Mouse (Mus musculus) G1E (cell line): Measurements from ENCODE around the gene Zic5. TPM values are rescaled to one million over a fixed set of nuclear protein-coding genes. Genes with fewer than 3 reads are reported as not detected.

ENCODE experiments used
- ATAC-seq: 2 replicates; pipeline ENCODE4 v1.8.0; 2016; ENCODE audit warnings: mild to moderate bottlenecking; ENCODE audit not compliant: insufficient number of reproducible peaks, poor library complexity, low FRiP score, severe bottlenecking; ENCODE audit errors: extremely low read depth
- DNase-seq: peaks from one replicate; pipeline ENCODE4 v3.0.0; 2012; ENCODE audit warnings: low spot score
- H3K27me3 ChIP-seq: 2 replicates; pipeline ENCODE4 v1.6.1; 2012; ENCODE audit warnings: mild to moderate bottlenecking, low read length, inconsistent platforms; ENCODE audit not compliant: insufficient read depth
- H3K36me3 ChIP-seq: replicated peaks from 2 replicates; pipeline ENCODE3; 2012; ENCODE audit warnings: mild to moderate bottlenecking, inconsistent platforms
- H3K4me1 ChIP-seq: 2 replicates; pipeline ENCODE4 v1.6.1; 2012; ENCODE audit warnings: low read depth, low read length, inconsistent platforms, mixed read lengths; ENCODE audit not compliant: insufficient read depth
- H3K4me3 ChIP-seq: 2 replicates; pipeline ENCODE4 v1.5.1; 2012; ENCODE audit warnings: low read depth, mild to moderate bottlenecking, inconsistent platforms, low read length, moderate library complexity, mixed read lengths
- H3K9me3 ChIP-seq: replicated peaks from 2 replicates; pipeline ENCODE4 v1.6.1; 2012; ENCODE audit warnings: inconsistent platforms
- CTCF ChIP-seq: IDR thresholded peaks from 2 replicates; pipeline ENCODE4 v1.5.1; 2012; ENCODE audit warnings: low read depth, low read length, inconsistent platforms, mixed read lengths
- GATA1 ChIP-seq: IDR thresholded peaks from 2 replicates; pipeline ENCODE4 v1.6.1; 2012; ENCODE audit warnings: borderline replicate concordance, low read length, inconsistent platforms, mixed read lengths
- GATA2 ChIP-seq: IDR thresholded peaks from 2 replicates; pipeline ENCODE4 v1.6.1; 2012; ENCODE audit warnings: low read depth, low read length, inconsistent platforms, borderline replicate concordance
- POLR2AphosphoS5 ChIP-seq: IDR thresholded peaks from 2 replicates; pipeline ENCODE4 v1.6.1; 2012; ENCODE audit warnings: low read depth, low read length, inconsistent platforms; ENCODE audit not compliant: insufficient replicate concordance
- TAL1 ChIP-seq: conservative IDR thresholded peaks from 2 replicates; pipeline ENCODE4 v1.6.1; 2012; ENCODE audit warnings: low read depth, low read length, inconsistent platforms, mixed read lengths
- polyA plus RNA-seq: library from polyadenylated mRNA; stranded (reverse); fragments of >175 nt; gene quantifications from 2 replicates; pipeline ENCODE4 v1.2.3, GENCODE M21; 2012
- total RNA-seq, 2 experiments: library from RNA; stranded (forward) in 1 of 2; stranded (reverse) in 1 of 2; fragments of 200-1000 nt in 1 of 2; fragments of >200 nt in 1 of 2; fragmentation: Nextera tagmentation in 1 of 2; gene quantifications; 2 replicates each; pipeline ENCODE4 v1.2.3; 2014 to 2017

Gene Zic5
- total and polyA plus RNA-seq, 3 experiments: 0.05 TPM; not detected in 2

- no peaks in the 10 kb centered on the region for H3K9me3 ChIP-seq
- DNase-seq (no peak), ATAC-seq (no peak)
- no peaks in the 10 kb centered on the region for H3K36me3 ChIP-seq
- H3K27me3 ChIP-seq: peaks cover 11% of the 10 kb centered on the region; the same call in 1 of the 2 replicates
- H3K4me1 ChIP-seq: no peaks in the 10 kb centered on the region
- H3K4me3 ChIP-seq: no peak overlapping the region
- TF ChIP-seq POLR2AphosphoS5: no peak
- no peak for TF ChIP-seq TAL1
- no peak for TF ChIP-seq GATA2
- TF ChIP-seq CTCF: no peak
- no peak for TF ChIP-seq GATA1
These were observed 11.3 kb downstream of the Zic5 start for GRCm38 (mm10) chr14:122453996-122454738.

GRCm38 (mm10) chr14:122453388-122453995, 12.0 kb downstream of the Zic5 start:
- ATAC-seq (no peak), DNase-seq (no peak)
- Histone ChIP-seq H3K4me3 (no peak overlapping the region), H3K9me3 (no peaks in the 10 kb centered on the region), H3K4me1 (no peaks in the 10 kb centered on the region), H3K27me3 (peaks cover 11% of the 10 kb centered on the region; the same call in 1 of the 2 replicates), H3K36me3 (no peaks in the 10 kb centered on the region)
- TF ChIP-seq POLR2AphosphoS5: no peak
- no peak for TF ChIP-seq CTCF
- TF ChIP-seq GATA1: no peak
- no peak for TF ChIP-seq GATA2
- TF ChIP-seq TAL1: no peak

DNA sequence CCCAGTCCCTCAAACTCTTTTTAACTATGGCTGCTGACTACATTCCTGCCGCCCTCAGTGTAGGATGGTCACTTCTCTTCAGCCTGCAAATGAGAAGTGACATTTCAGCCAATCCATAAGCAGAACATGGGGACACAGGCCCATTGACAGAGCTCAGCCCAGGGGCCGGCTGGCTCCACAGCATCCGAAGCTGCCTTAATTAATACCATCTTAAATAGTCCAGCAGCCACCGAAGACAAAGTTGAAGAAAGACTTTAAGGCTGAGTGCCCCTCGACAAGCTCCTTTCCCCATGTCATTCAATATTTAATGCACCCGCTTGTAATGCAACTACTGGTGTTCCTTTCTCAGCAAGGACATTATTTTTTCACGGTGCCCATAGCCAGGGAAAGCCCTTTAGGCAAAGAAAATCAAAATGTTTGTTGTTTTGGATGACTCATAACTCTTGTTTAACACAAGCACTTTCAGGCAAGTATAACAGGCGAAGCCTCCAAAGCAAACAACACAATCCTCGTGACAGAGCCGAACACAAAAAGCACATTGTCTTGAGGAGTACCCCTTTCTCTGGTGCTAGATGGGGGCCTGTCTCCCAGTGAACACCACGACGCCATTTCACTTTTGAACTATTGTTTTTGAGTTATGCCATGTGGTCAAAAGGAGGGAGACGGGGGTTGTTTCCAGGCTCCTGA, 12.6 kb downstream of the Zic5 start:
- no peak for TF ChIP-seq TAL1
- TF ChIP-seq POLR2AphosphoS5: no peak
- TF ChIP-seq CTCF: no peak
- no peak for TF ChIP-seq GATA1
- no peak for TF ChIP-seq GATA2
- Histone ChIP-seq H3K9me3 (no peaks in the 10 kb centered on the region), H3K36me3 (no peaks in the 10 kb centered on the region), H3K27me3 (peaks cover 11% of the 10 kb centered on the region; the same call in 1 of the 2 replicates), H3K4me3 (no peak overlapping the region), H3K4me1 (no peaks in the 10 kb centered on the region)
- DNase-seq: no peak
- no peak for ATAC-seq

DNA sequence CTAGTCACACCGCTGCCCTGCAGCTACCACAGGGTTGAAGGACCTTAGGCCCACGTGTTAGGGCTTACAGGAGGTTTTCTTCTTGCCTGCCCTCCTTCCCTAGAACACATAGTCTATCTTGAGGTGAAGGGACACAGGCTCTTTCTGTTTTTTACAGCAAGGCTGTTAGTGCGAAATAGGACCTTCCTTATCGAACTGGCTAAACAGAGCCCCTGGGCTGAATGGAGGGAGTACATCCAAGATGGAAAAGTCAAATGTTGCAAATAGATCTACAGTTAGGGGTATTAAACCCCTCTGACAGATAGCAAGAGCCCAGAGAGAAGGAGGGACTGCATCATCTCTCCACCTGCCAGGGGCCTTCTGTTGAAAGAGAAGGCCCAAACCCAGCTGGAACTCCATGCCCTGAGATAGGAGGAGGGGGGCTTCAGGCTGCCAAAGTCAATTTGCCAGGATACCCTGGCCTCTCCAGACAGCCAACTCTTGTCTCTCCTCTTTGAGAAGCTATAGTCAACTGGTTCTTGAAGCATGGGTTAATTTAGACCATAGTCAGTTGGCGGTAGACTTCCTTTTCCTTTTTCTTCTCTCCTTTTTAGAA, 13.8 kb downstream of the Zic5 start:
- no peak overlapping the region for H3K4me3 ChIP-seq
- no peaks in the 10 kb centered on the region for H3K9me3 ChIP-seq
- H3K4me1 ChIP-seq: no peaks in the 10 kb centered on the region
- peaks cover 11% of the 10 kb centered on the region; the same call in 1 of the 2 replicates for H3K27me3 ChIP-seq
- ATAC-seq: no peak
- no peak for DNase-seq
- H3K36me3 ChIP-seq: no peaks in the 10 kb centered on the region
- TF ChIP-seq GATA1 (no peak), TAL1 (no peak), POLR2AphosphoS5 (no peak), GATA2 (no peak), CTCF (no peak)

DNA sequence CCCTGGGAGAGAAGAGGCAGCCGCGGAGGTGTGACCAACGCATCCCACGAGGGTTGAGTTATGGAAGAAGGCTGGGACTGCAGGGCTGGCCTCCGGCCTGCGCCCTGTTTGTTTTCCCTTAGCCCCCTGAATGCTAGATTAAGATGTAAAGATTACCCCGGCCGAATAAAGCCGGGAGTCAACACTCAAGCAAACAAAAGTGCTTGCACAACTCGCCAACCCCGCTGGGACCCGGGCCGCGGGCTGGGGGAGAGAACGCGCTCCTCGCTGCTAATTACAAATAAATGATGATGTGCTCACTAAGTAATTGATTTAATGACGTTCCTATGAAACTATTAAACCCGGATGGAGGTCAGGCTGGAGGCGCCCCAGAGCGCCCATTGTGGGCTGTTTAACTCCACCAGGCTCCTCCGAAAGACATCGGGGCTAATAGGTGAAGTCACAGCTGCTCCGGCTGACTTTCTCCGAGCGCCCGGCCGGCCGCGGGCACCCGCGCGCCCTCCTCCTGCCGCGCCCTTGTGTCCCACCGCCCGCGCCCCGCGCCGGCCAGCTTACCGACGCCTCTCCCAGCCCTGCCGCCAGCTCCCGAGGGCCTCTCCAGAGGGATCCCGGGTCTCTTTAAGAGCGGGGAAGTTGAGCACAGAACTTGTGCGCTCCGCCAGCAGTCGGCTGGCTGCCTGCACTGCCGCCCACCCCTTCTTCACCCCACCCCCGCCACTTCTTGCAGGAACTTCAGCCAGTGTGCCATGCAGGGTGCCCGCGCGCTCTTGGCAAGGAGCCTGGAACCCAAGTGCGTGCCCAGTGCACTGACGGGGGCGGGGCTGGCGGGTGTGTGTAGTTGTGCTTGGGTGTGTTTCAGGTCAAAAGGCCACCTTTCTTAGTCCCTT, 14.7 kb downstream of the Zic5 start, which contains the start of gene Gm5089:
Gm5089 (minus strand) TSS at position 620 of the 887 bp plus-strand sequence.
- TF ChIP-seq GATA2 (no peak), GATA1 (no peak), POLR2AphosphoS5 (no peak)
- Histone ChIP-seq H3K9me3 (no peaks in the 10 kb centered on the region), H3K36me3 (no peaks in the 10 kb centered on the region), H3K4me3 (no peak within 1 kb of the TSS), H3K4me1 (no peaks in the 10 kb centered on the region), H3K27me3 (peaks cover 11% of the 10 kb centered on the region; the same call in 1 of the 2 replicates)
- no peak for DNase-seq
- no peak for ATAC-seq
